Mouse (Mus musculus) hindbrain, embryonic 11.5 days (tissue): ENCODE results near the gene Slc7a6. TPM values are rescaled to one million over a fixed set of nuclear protein-coding genes. Genes with fewer than 3 reads are reported as not detected.

ENCODE experiments used
- polyA plus RNA-seq: library from polyadenylated mRNA; unstranded; fragments of >200 nt; fragmentation: Nextera tagmentation; extraction: Ambion mirVana; gene quantifications from 2 replicates; pipeline ENCODE4 v1.2.1, GENCODE M21; 2014

The Slc7a6 gene
- polyA plus RNA-seq, 1 experiment from 2014 or later = 84.4 TPM

Other genes with a start within 250 kb of the Slc7a6 start
- 0.81 and 1.3 TPM in 2 replicates for gene Ctrl, start 235.0 kb upstream of the Slc7a6 start, polyA plus RNA-seq
- 21.6 and 24.6 TPM in 2 replicates for gene Psmb10, start 230.4 kb upstream of the Slc7a6 start, polyA plus RNA-seq
- 0.54 and 0.73 TPM in 2 replicates for gene Lcat, start 225.5 kb upstream of the Slc7a6 start, polyA plus RNA-seq
- gene Slc12a4, start 202.8 kb upstream of the Slc7a6 start, polyA plus RNA-seq = 7.8 and 8.4 TPM in 2 replicates
- not detected in 2 replicates for gene Dpep3, start 189.4 kb upstream of the Slc7a6 start, polyA plus RNA-seq
- gene Dus2, start 177.5 kb upstream of the Slc7a6 start, polyA plus RNA-seq = 16.4 and 22.0 TPM in 2 replicates
- 0.15 TPM in 1 of 2 replicates, not detected in the other for gene Dpep2nb, start 162.9 kb upstream of the Slc7a6 start, polyA plus RNA-seq
- gene Ddx28, start 157.0 kb upstream of the Slc7a6 start, polyA plus RNA-seq = 21.2 and 21.3 TPM in 2 replicates
- gene Nfatc3, start 110.0 kb upstream of the Slc7a6 start, polyA plus RNA-seq = 4.2 and 8.1 TPM in 2 replicates
- 1.5 and 2.1 TPM in 2 replicates for gene Esrp2, start 31.9 kb upstream of the Slc7a6 start, polyA plus RNA-seq
- gene Pla2g15, start 18.5 kb upstream of the Slc7a6 start, polyA plus RNA-seq = 4.4 and 5.2 TPM in 2 replicates
- 46.1 and 46.2 TPM in 2 replicates for gene Slc7a6os, start 42.1 kb downstream of the Slc7a6 start, polyA plus RNA-seq
- 55.1 and 57.6 TPM in 2 replicates for gene Prmt7, start 42.1 kb downstream of the Slc7a6 start, polyA plus RNA-seq
- gene Smpd3, start 169.1 kb downstream of the Slc7a6 start, polyA plus RNA-seq = 10.4 and 13.0 TPM in 2 replicates
- gene Zfp90, start 246.5 kb downstream of the Slc7a6 start, polyA plus RNA-seq = 31.4 and 34.1 TPM in 2 replicates